Mouse (Mus musculus) lung, postnatal 0 days (tissue): ENCODE measurements around the gene Isoc2b.

Experiments used
- CTCF ChIP-seq: IDR thresholded peaks from 2 replicates; pipeline ENCODE4 v1.5.1; 2016; ENCODE audit warnings: antibody characterized with exemption, mild to moderate bottlenecking
- EP300 ChIP-seq: IDR thresholded peaks from 2 replicates; pipeline ENCODE4 v1.6.1; 2016; ENCODE audit warnings: antibody characterized with exemption, mild to moderate bottlenecking, control low read depth

DNA sequence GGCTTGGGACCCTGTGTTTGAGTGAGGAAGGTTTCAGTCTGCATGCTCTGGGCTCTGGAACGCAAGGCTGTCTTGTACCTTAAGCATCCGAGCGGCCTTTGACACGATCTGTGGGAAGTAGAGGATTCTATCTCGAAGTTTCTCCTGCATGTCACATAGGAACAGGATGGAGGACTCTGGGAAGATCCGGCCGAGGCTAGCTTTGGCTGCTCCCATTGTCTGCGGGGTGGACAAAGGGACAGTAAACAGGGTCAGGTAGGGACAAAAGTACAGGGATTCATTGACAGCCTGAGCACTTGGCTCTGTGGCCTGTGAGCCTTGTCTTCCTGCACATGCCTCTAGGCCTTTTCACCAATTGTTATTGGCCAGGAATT lies 18.8 kb downstream of the Isoc2b start:
- no peak for TF ChIP-seq EP300
- no peak for TF ChIP-seq CTCF
